Mouse (Mus musculus): Measurements from ENCODE around the gene Slc22a8. TPM values are rescaled to one million over a fixed set of nuclear protein-coding genes. Genes with fewer than 3 reads are reported as not detected.

The Slc22a8 gene
- polyA plus RNA-seq, 1 experiment = 0.38 TPM

GRCm38 (mm10) chr19:8604536-8605240, 13.6 kb downstream of the Slc22a8 start:
- 96% methylated on average over 8 of the region's 8 CpGs for WGBS
- no peak overlapping the region for H3K4me3 ChIP-seq (ENCODE audit: control insufficient read depth, insufficient read depth, low read length)
- TF ChIP-seq CTCF (IDR thresholded peaks at IDR 0.05; ENCODE audit: borderline replicate concordance, control insufficient read depth, extremely low read depth, insufficient read depth, low read length, poor library complexity) (no peak), POLR2A (IDR thresholded peaks at IDR 0.05; ENCODE audit: control insufficient read depth, extremely low read depth, insufficient read depth, low read length, poor library complexity) (no peak)

DNA sequence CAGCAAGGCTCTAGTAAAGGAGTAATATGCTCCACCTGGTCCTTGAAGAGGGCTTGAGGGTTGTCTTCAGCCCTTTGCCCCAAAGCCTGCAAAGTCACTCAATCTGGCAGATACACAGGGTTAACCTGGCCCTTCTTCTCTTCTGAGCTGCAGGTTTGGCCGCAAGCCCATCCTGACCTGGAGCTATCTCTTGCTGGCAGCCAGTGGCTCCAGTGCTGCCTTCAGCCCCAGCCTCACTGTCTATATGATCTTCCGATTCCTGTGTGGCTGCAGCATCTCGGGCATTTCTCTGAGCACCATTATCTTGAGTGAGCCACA, 14.1 kb downstream of the Slc22a8 start:
- Histone ChIP-seq H3K27me3 (ENCODE audit: control insufficient read depth, insufficient read depth, low read length) (no peaks in the 10 kb centered on the region), H3K4me1 (replicated peaks; ENCODE audit: control insufficient read depth, insufficient read depth, low read length) (no peaks in the 10 kb centered on the region), H3K27ac (ENCODE audit: control insufficient read depth, insufficient read depth, low read length) (no peak overlapping the region), H3K36me3 (ENCODE audit: control insufficient read depth, insufficient read depth, low read length) (no peaks in the 10 kb centered on the region), H3K4me3 (ENCODE audit: control insufficient read depth, insufficient read depth, low read length) (no peak overlapping the region)
- no peak for DNase-seq
- TF ChIP-seq CTCF (IDR thresholded peaks at IDR 0.05; ENCODE audit: borderline replicate concordance, control insufficient read depth, extremely low read depth, insufficient read depth, low read length, poor library complexity) = no peak
- TF ChIP-seq POLR2A (IDR thresholded peaks at IDR 0.05; ENCODE audit: control insufficient read depth, extremely low read depth, insufficient read depth, low read length, poor library complexity) = no peak
- 95% methylated on average over 3 of the region's 3 CpGs for WGBS

More at GRCm38 (mm10) chr19:8604536-8605240, 13.6 kb downstream of the Slc22a8 start:
- no peaks in the 10 kb centered on the region for H3K36me3 ChIP-seq (ENCODE audit: control insufficient read depth, insufficient read depth, low read length)
- H3K4me1 ChIP-seq (replicated peaks; ENCODE audit: control insufficient read depth, insufficient read depth, low read length) = no peaks in the 10 kb centered on the region
- no peak overlapping the region for H3K27ac ChIP-seq (ENCODE audit: control insufficient read depth, insufficient read depth, low read length)
- no peaks in the 10 kb centered on the region for H3K27me3 ChIP-seq (ENCODE audit: control insufficient read depth, insufficient read depth, low read length)
- no peak for DNase-seq

GRCm38 (mm10) chr19:8611358-8612123, 20.5 kb downstream of the Slc22a8 start:
- DNase-seq = no peak
- Histone ChIP-seq H3K27ac (ENCODE audit: control insufficient read depth, insufficient read depth, low read length) (no peak overlapping the region), H3K36me3 (ENCODE audit: control insufficient read depth, insufficient read depth, low read length) (no peaks in the 10 kb centered on the region), H3K27me3 (ENCODE audit: control insufficient read depth, insufficient read depth, low read length) (no peaks in the 10 kb centered on the region), H3K4me1 (replicated peaks; ENCODE audit: control insufficient read depth, insufficient read depth, low read length) (no peaks in the 10 kb centered on the region), H3K4me3 (ENCODE audit: control insufficient read depth, insufficient read depth, low read length) (no peak overlapping the region)
- no peak for TF ChIP-seq POLR2A (IDR thresholded peaks at IDR 0.05; ENCODE audit: control insufficient read depth, extremely low read depth, insufficient read depth, low read length, poor library complexity)
- no peak for TF ChIP-seq CTCF (IDR thresholded peaks at IDR 0.05; ENCODE audit: borderline replicate concordance, control insufficient read depth, extremely low read depth, insufficient read depth, low read length, poor library complexity)
- 95% methylated on average over 8 of the region's 8 CpGs for WGBS

GRCm38 (mm10) chr19:8613111-8613510, 22.1 kb downstream of the Slc22a8 start:
- no peak for DNase-seq
- Histone ChIP-seq H3K27me3 (ENCODE audit: control insufficient read depth, insufficient read depth, low read length) (no peaks in the 10 kb centered on the region), H3K36me3 (ENCODE audit: control insufficient read depth, insufficient read depth, low read length) (no peaks in the 10 kb centered on the region), H3K4me3 (ENCODE audit: control insufficient read depth, insufficient read depth, low read length) (no peak overlapping the region), H3K27ac (ENCODE audit: control insufficient read depth, insufficient read depth, low read length) (no peak overlapping the region), H3K4me1 (replicated peaks; ENCODE audit: control insufficient read depth, insufficient read depth, low read length) (no peaks in the 10 kb centered on the region)
- TF ChIP-seq POLR2A (IDR thresholded peaks at IDR 0.05; ENCODE audit: control insufficient read depth, extremely low read depth, insufficient read depth, low read length, poor library complexity) = no peak
- TF ChIP-seq CTCF (IDR thresholded peaks at IDR 0.05; ENCODE audit: borderline replicate concordance, control insufficient read depth, extremely low read depth, insufficient read depth, low read length, poor library complexity) = no peak
- 88% methylated on average over 2 of the region's 2 CpGs for WGBS

DNA sequence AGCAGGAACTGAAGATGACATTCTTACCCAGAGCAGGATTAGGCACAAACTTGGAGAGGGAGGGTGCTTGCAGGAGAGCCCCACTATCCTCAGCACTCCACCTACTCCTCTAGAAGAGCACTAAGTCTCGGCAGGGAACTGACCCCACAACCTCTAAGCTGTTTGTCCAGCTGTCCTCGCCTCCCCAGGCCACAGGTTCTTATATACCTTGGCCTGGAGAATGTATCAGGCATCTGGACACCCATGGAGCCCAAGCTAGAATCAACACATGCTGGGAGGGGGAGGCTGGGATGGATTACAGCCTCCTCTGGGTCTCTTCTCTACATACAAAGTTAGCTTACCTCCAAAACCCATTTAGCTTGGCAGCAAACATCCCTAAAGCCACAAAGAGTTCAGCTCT, 23.3 kb downstream of the Slc22a8 start:
- no peaks in the 10 kb centered on the region for H3K4me1 ChIP-seq (replicated peaks; ENCODE audit: control insufficient read depth, insufficient read depth, low read length)
- no peak overlapping the region for H3K27ac ChIP-seq (ENCODE audit: control insufficient read depth, insufficient read depth, low read length)

DNA sequence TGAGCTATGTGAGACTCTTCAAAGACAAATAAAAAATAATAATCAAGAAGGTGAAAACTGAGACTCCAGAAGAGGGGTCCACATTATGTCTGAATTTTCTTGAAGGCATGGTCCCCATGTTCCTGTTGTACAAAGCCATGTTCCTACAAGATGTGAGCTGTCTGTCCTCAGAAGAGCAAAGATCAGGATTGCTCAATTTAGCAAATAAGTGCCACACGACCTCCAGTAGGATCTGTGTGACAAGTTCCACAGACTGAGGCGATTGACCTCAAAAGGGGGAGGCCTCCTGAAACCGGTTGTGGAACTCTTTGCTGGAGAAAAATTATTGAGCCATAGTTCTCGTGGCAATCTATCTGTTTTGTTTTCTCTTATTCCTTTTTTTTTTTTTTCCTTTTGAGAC, 25.3 kb downstream of the Slc22a8 start:
- WGBS = 79% methylated on average over 4 of the region's 4 CpGs
- Histone ChIP-seq H3K4me1 (replicated peaks; ENCODE audit: control insufficient read depth, insufficient read depth, low read length) (no peaks in the 10 kb centered on the region), H3K4me3 (ENCODE audit: control insufficient read depth, insufficient read depth, low read length) (no peak overlapping the region), H3K36me3 (ENCODE audit: control insufficient read depth, insufficient read depth, low read length) (no peaks in the 10 kb centered on the region), H3K27me3 (ENCODE audit: control insufficient read depth, insufficient read depth, low read length) (no peaks in the 10 kb centered on the region), H3K27ac (ENCODE audit: control insufficient read depth, insufficient read depth, low read length) (no peak overlapping the region)
- no peak for DNase-seq
- TF ChIP-seq POLR2A (IDR thresholded peaks at IDR 0.05; ENCODE audit: control insufficient read depth, extremely low read depth, insufficient read depth, low read length, poor library complexity) (no peak), CTCF (IDR thresholded peaks at IDR 0.05; ENCODE audit: borderline replicate concordance, control insufficient read depth, extremely low read depth, insufficient read depth, low read length, poor library complexity) (no peak)

More for the DNA sequence above, 23.3 kb downstream of the Slc22a8 start:
- H3K27me3 ChIP-seq (ENCODE audit: control insufficient read depth, insufficient read depth, low read length) = no peaks in the 10 kb centered on the region
- DNase-seq = no peak
- no peak overlapping the region for H3K4me3 ChIP-seq (ENCODE audit: control insufficient read depth, insufficient read depth, low read length)
- TF ChIP-seq POLR2A (IDR thresholded peaks at IDR 0.05; ENCODE audit: control insufficient read depth, extremely low read depth, insufficient read depth, low read length, poor library complexity) (no peak), CTCF (IDR thresholded peaks at IDR 0.05; ENCODE audit: borderline replicate concordance, control insufficient read depth, extremely low read depth, insufficient read depth, low read length, poor library complexity) (no peak)
- H3K36me3 ChIP-seq (ENCODE audit: control insufficient read depth, insufficient read depth, low read length) = no peaks in the 10 kb centered on the region
- WGBS = 82% methylated on average over 2 of the region's 2 CpGs
